Mouse (Mus musculus) cerebellum, postnatal 36 days (tissue): ENCODE measurements at regions not wholly inside any gene's neighbourhood (a gene's known extent, or its start where the extent isn't known, plus 50 kb on each side); places are given as distances from the start of the nearest gene placed in this dataset.

Experiments used
- DNase-seq, 2 experiments: peaks; one replicate each; pipeline ENCODE4 v3.0.0; 2021 to 2022; ENCODE audit warnings: mixed read lengths in 2 of 2

GRCm38 (mm10) chr14:33865746-33866145 is 57.6 kb upstream of the Gdf10 start:
- DNase-seq = no peak

- DNase-seq = no peak
These were observed 55.7 kb upstream of the Gdf10 start for GRCm38 (mm10) chr14:33867674-33868073.
